Mouse (Mus musculus): ENCODE data around the gene Synpo2l. TPM values are rescaled to one million over a fixed set of nuclear protein-coding genes. Genes with fewer than 3 reads are reported as not detected.

Gene Synpo2l
- polyA plus RNA-seq, 1 experiment from 2014 or later, result 0.27 TPM

GRCm38 (mm10) chr14:20673735-20674063 lies 5.5 kb upstream of the Synpo2l start:
- peak; percentile 85 for ATAC-seq
- peaks cover 26% of the 10 kb centered on the region for H3K36me3 ChIP-seq
- H3K27ac ChIP-seq, result peak overlapping the region; percentile 47; the same call in 1 of the 2 replicates
- 15% methylated on average over 13 of the region's 13 CpGs for WGBS
- peak overlapping the region; percentile 91 for H3K4me3 ChIP-seq (replicated peaks)
- H3K4me1 ChIP-seq (replicated peaks), result peaks cover 17% of the 10 kb centered on the region
- H3K9ac ChIP-seq (replicated peaks), result no peak overlapping the region
- no peaks in the 10 kb centered on the region for H3K9me3 ChIP-seq
- H3K4me2 ChIP-seq (replicated peaks), result peak overlapping the region; percentile 90
- peaks cover 25% of the 10 kb centered on the region for H3K27me3 ChIP-seq

- Histone ChIP-seq H3K4me2 (replicated peaks) (no peak overlapping the region), H3K36me3 (peaks cover 19% of the 10 kb centered on the region), H3K9me3 (no peaks in the 10 kb centered on the region), H3K4me3 (replicated peaks) (peak overlapping the region; percentile 9; the same call in 1 of the 2 replicates), H3K9ac (replicated peaks) (no peak overlapping the region), H3K4me1 (replicated peaks) (peaks cover 17% of the 10 kb centered on the region), H3K27me3 (peaks cover 30% of the 10 kb centered on the region), H3K27ac (no peak overlapping the region)
- no peak for ATAC-seq
- 96% methylated on average over 2 of the region's 2 CpGs for WGBS
Measured at GRCm38 (mm10) chr14:20672990-20673389, 4.8 kb upstream of the Synpo2l start.

GRCm38 (mm10) chr14:20667469-20667868 lies 685 bp downstream of the Synpo2l start:
- no peak for ATAC-seq
- WGBS, result 65% methylated on average over 1 of the region's 1 CpGs

GRCm38 (mm10) chr14:20664436-20664835 lies 3.7 kb downstream of the Synpo2l start:
- Histone ChIP-seq H3K27ac (no peak overlapping the region), H3K9ac (replicated peaks) (no peak overlapping the region), H3K36me3 (no peaks in the 10 kb centered on the region), H3K4me1 (replicated peaks) (peaks cover 16% of the 10 kb centered on the region), H3K4me3 (replicated peaks) (no peak overlapping the region), H3K9me3 (no peaks in the 10 kb centered on the region), H3K27me3 (peaks cover 48% of the 10 kb centered on the region), H3K4me2 (replicated peaks) (no peak overlapping the region)
- no peak for ATAC-seq
- WGBS, result 49% methylated on average over 3 of the region's 3 CpGs

More at GRCm38 (mm10) chr14:20667469-20667868, 685 bp downstream of the Synpo2l start:
- Histone ChIP-seq H3K9ac (replicated peaks) (no peak overlapping the region), H3K27me3 (peaks cover 53% of the 10 kb centered on the region), H3K27ac (no peak overlapping the region), H3K4me2 (replicated peaks) (no peak overlapping the region), H3K4me1 (replicated peaks) (peaks cover under 1% of the 10 kb centered on the region), H3K4me3 (replicated peaks) (no peak overlapping the region), H3K9me3 (no peaks in the 10 kb centered on the region), H3K36me3 (no peaks in the 10 kb centered on the region)

GRCm38 (mm10) chr14:20663601-20664000 lies 4.6 kb downstream of the Synpo2l start:
- Histone ChIP-seq H3K27me3 (peaks cover 40% of the 10 kb centered on the region), H3K27ac (no peak overlapping the region), H3K36me3 (no peaks in the 10 kb centered on the region), H3K4me2 (replicated peaks) (no peak overlapping the region), H3K4me1 (replicated peaks) (peaks cover 16% of the 10 kb centered on the region), H3K9ac (replicated peaks) (no peak overlapping the region), H3K9me3 (no peaks in the 10 kb centered on the region), H3K4me3 (replicated peaks) (no peak overlapping the region)
- no peak for ATAC-seq
- WGBS, result 67% methylated on average over 2 of the region's 2 CpGs

- Histone ChIP-seq H3K4me3 (replicated peaks) (no peak overlapping the region), H3K27me3 (peaks cover 33% of the 10 kb centered on the region), H3K9me3 (no peaks in the 10 kb centered on the region), H3K9ac (replicated peaks) (peak overlapping the region; percentile 82), H3K27ac (no peak overlapping the region), H3K4me2 (replicated peaks) (peak overlapping the region; percentile 91; the same call in 1 of the 2 replicates), H3K36me3 (no peaks in the 10 kb centered on the region), H3K4me1 (replicated peaks) (peaks cover 16% of the 10 kb centered on the region)
- no peak for ATAC-seq
- 94% methylated on average over 3 of the region's 3 CpGs for WGBS
Measured at GRCm38 (mm10) chr14:20662740-20663139, 5.4 kb downstream of the Synpo2l start.

- peak overlapping the region; percentile 82 for H3K9ac ChIP-seq (replicated peaks)
- peaks cover 16% of the 10 kb centered on the region for H3K4me1 ChIP-seq (replicated peaks)
- peak overlapping the region; percentile 63 for H3K4me3 ChIP-seq (replicated peaks)
- H3K27me3 ChIP-seq, result peaks cover 30% of the 10 kb centered on the region
- 6% methylated on average over 18 of the region's 19 CpGs for WGBS
- peak overlapping the region; percentile 88 for H3K27ac ChIP-seq
- no peaks in the 10 kb centered on the region for H3K36me3 ChIP-seq
- peak; percentile 53 for ATAC-seq
- no peaks in the 10 kb centered on the region for H3K9me3 ChIP-seq
- H3K4me2 ChIP-seq (replicated peaks), result peak overlapping the region; percentile 91
Measured at GRCm38 (mm10) chr14:20661661-20662331, 6.4 kb downstream of the Synpo2l start.

- Histone ChIP-seq H3K9me3 (no peaks in the 10 kb centered on the region), H3K36me3 (no peaks in the 10 kb centered on the region), H3K4me3 (replicated peaks) (peak overlapping the region; percentile 63), H3K4me1 (replicated peaks) (peaks cover 16% of the 10 kb centered on the region), H3K27ac (peak overlapping the region; percentile 88), H3K27me3 (peaks cover 25% of the 10 kb centered on the region), H3K9ac (replicated peaks) (peak overlapping the region; percentile 82), H3K4me2 (replicated peaks) (peak overlapping the region; percentile 91)
- 1% methylated on average over 52 of the region's 52 CpGs for WGBS
- ATAC-seq, result peak; percentile 85
Measured at GRCm38 (mm10) chr14:20660827-20661660, 7.1 kb downstream of the Synpo2l start.

- Histone ChIP-seq H3K4me1 (replicated peaks) (peaks cover 16% of the 10 kb centered on the region), H3K27me3 (peaks cover 24% of the 10 kb centered on the region), H3K9me3 (no peaks in the 10 kb centered on the region), H3K9ac (replicated peaks) (no peak overlapping the region), H3K4me2 (replicated peaks) (no peak overlapping the region), H3K27ac (no peak overlapping the region), H3K36me3 (no peaks in the 10 kb centered on the region), H3K4me3 (replicated peaks) (no peak overlapping the region)
- no peak for ATAC-seq
- WGBS, result 94% methylated on average over 7 of the region's 7 CpGs
Measured at GRCm38 (mm10) chr14:20659687-20660086, 8.5 kb downstream of the Synpo2l start.

- Histone ChIP-seq H3K9ac (replicated peaks) (no peak overlapping the region), H3K4me2 (replicated peaks) (no peak overlapping the region), H3K4me1 (replicated peaks) (peaks cover 16% of the 10 kb centered on the region), H3K4me3 (replicated peaks) (no peak overlapping the region), H3K27ac (no peak overlapping the region), H3K9me3 (no peaks in the 10 kb centered on the region), H3K27me3 (peaks cover 24% of the 10 kb centered on the region), H3K36me3 (no peaks in the 10 kb centered on the region)
- 94% methylated on average over 6 of the region's 6 CpGs for WGBS
- no peak for ATAC-seq
Measured at GRCm38 (mm10) chr14:20658902-20659301, 9.3 kb downstream of the Synpo2l start.

GRCm38 (mm10) chr14:20658326-20658725 lies 9.8 kb downstream of the Synpo2l start:
- Histone ChIP-seq H3K36me3 (no peaks in the 10 kb centered on the region), H3K27me3 (peaks cover 21% of the 10 kb centered on the region), H3K27ac (no peak overlapping the region), H3K4me3 (replicated peaks) (no peak overlapping the region), H3K4me1 (replicated peaks) (peaks cover 16% of the 10 kb centered on the region), H3K9ac (replicated peaks) (no peak overlapping the region), H3K9me3 (no peaks in the 10 kb centered on the region), H3K4me2 (replicated peaks) (no peak overlapping the region)
- no peak for ATAC-seq

GRCm38 (mm10) chr14:20656361-20656760 lies 11.8 kb downstream of the Synpo2l start, which contains the start of gene Myoz1:
TSS of gene Myoz1 (minus strand) at chr14:20656540.
- Histone ChIP-seq H3K4me3 (replicated peaks) (no peak within 1 kb of the TSS), H3K4me2 (replicated peaks) (no peak within 1 kb of the TSS), H3K9ac (replicated peaks) (no peak within 1 kb of the TSS), H3K36me3 (no peaks in the 10 kb centered on the region), H3K4me1 (replicated peaks) (peaks cover 4% of the 10 kb centered on the region), H3K9me3 (no peaks in the 10 kb centered on the region), H3K27ac (no peak within 1 kb of the TSS), H3K27me3 (0 out of 2 replicates have a peak, but pooled peaks cover 5% of the 10 kb centered on the region)
- 34% methylated on average over 11 of the region's 11 CpGs for WGBS
- ATAC-seq, result no peak

Measured in midbrain, embryonic 13.5 days (tissue).